In genomic region chr16:22547741-22548140, GRCm38 (mm10) we compare ENCODE assay signal across 8 mouse cellular contexts.
A peak's percentile ranks its signal among the peaks of the same experiment; 100 is the strongest.
DNase-seq lines count a peak whose midpoint lies in the region; ATAC-seq lines count a peak whose summit lies in the region.

No protein-coding gene starts in this region.

- peaks cover 38% of the 10 kb centered on the region for H3K4me1 ChIP-seq in heart, embryonic 11.5 days (ENCODE audit: control insufficient read depth, insufficient read depth, low read length)
- H3K4me1 ChIP-seq in embryonic facial prominence, embryonic 13.5 days = peaks cover 18% of the 10 kb centered on the region
- peaks cover 21% of the 10 kb centered on the region for H3K4me1 ChIP-seq in intestine, embryonic 14.5 days (replicated peaks; ENCODE audit: control insufficient read depth, insufficient read depth, low read length)
- peaks cover 20% of the 10 kb centered on the region for H3K4me1 ChIP-seq in midbrain, embryonic 13.5 days (replicated peaks)

- H3K9ac ChIP-seq in heart, embryonic 11.5 days (ENCODE audit: low read depth, low read length) = no peak overlapping the region; the same call in 1 of the 2 replicates
- 0 out of 2 replicates have a peak overlapping the region, but pooled peaks have one; percentile 65 for H3K9ac ChIP-seq in embryonic facial prominence, embryonic 13.5 days
- H3K9ac ChIP-seq in intestine, embryonic 14.5 days (ENCODE audit: low read length) = no peak overlapping the region
- no peak overlapping the region for H3K9ac ChIP-seq in midbrain, embryonic 13.5 days (replicated peaks)

- H3K4me2 ChIP-seq in heart, embryonic 11.5 days = peak overlapping the region; percentile 63
- H3K4me2 ChIP-seq in embryonic facial prominence, embryonic 13.5 days = peak overlapping the region; percentile 68
- H3K4me2 ChIP-seq in intestine, embryonic 14.5 days (ENCODE audit: low read length) = peak overlapping the region; percentile 65
- H3K4me2 ChIP-seq in midbrain, embryonic 13.5 days (replicated peaks) = peak overlapping the region; percentile 63

- ATAC-seq in heart, embryonic 11.5 days (replicated peaks; ENCODE audit: insufficient number of reproducible peaks, low FRiP score, low TSS enrichment) = no peak
- ATAC-seq in embryonic facial prominence, embryonic 13.5 days (ENCODE audit: insufficient number of reproducible peaks, insufficient read depth, low FRiP score, low TSS enrichment, low read depth) = no peak
- no peak for ATAC-seq in intestine, embryonic 14.5 days (replicated peaks; ENCODE audit: low FRiP score, low TSS enrichment, low read depth)
- ATAC-seq in midbrain, embryonic 13.5 days = no peak

- intact Hi-C loops in heart, postnatal 25 days (cut with DNase I) = loop anchor here (1.0 to 2.0 kb wide), 2 partner anchors 108 to 245 kb away; partner anchors contain the start of gene Etv5
- intact Hi-C loops in gastrocnemius, postnatal 36 days (cut with DNase I) = loop anchor here (2.0 to 5.0 kb wide), 3 partner anchors 105 to 245 kb away; no protein-coding TSS in a partner anchor

- WGBS in heart, embryonic 11.5 days (ENCODE audit: insufficient replicate concordance) = 58% methylated on average over 10 of the region's 10 CpGs
- 47% methylated on average over 10 of the region's 10 CpGs for WGBS in embryonic facial prominence, embryonic 13.5 days
- WGBS in intestine, embryonic 14.5 days = 60% methylated on average over 10 of the region's 10 CpGs
- WGBS in midbrain, embryonic 13.5 days = 62% methylated on average over 10 of the region's 10 CpGs

- H3K36me3 ChIP-seq in heart, embryonic 11.5 days (ENCODE audit: control insufficient read depth, insufficient read depth, low read length) = no peaks in the 10 kb centered on the region
- H3K36me3 ChIP-seq in embryonic facial prominence, embryonic 13.5 days = no peaks in the 10 kb centered on the region
- no peaks in the 10 kb centered on the region for H3K36me3 ChIP-seq in intestine, embryonic 14.5 days (ENCODE audit: control insufficient read depth, insufficient read depth, low read length)
- no peaks in the 10 kb centered on the region for H3K36me3 ChIP-seq in midbrain, embryonic 13.5 days

- H3K27ac ChIP-seq in heart, embryonic 11.5 days (ENCODE audit: low read depth, low read length) = peak overlapping the region; percentile 62; the same call in 1 of the 2 replicates
- H3K27ac ChIP-seq in embryonic facial prominence, embryonic 13.5 days = no peak overlapping the region
- no peak overlapping the region for H3K27ac ChIP-seq in intestine, embryonic 14.5 days (ENCODE audit: low read depth)
- H3K27ac ChIP-seq in midbrain, embryonic 13.5 days = no peak overlapping the region

- H3K4me3 ChIP-seq in heart, embryonic 11.5 days (ENCODE audit: low read depth, low read length) = no peak overlapping the region
- peak overlapping the region; percentile 45 for H3K4me3 ChIP-seq in embryonic facial prominence, embryonic 13.5 days
- peak overlapping the region; percentile 34 for H3K4me3 ChIP-seq in intestine, embryonic 14.5 days (ENCODE audit: low read depth, low read length)
- peak overlapping the region; percentile 42; the same call in 1 of the 2 replicates for H3K4me3 ChIP-seq in midbrain, embryonic 13.5 days (replicated peaks)

- H3K9me3 ChIP-seq in heart, embryonic 11.5 days (replicated peaks; ENCODE audit: control insufficient read depth, low read length) = no peaks in the 10 kb centered on the region
- H3K9me3 ChIP-seq in embryonic facial prominence, embryonic 13.5 days = no peaks in the 10 kb centered on the region
- H3K9me3 ChIP-seq in intestine, embryonic 14.5 days (ENCODE audit: control insufficient read depth, low read length) = no peaks in the 10 kb centered on the region
- no peaks in the 10 kb centered on the region for H3K9me3 ChIP-seq in midbrain, embryonic 13.5 days

- no peak for DNase-seq in heart, postnatal 25 days (ENCODE audit: low spot score)
- no peak for DNase-seq in intestine, embryonic 14.5 days (ENCODE audit: low spot score)
- DNase-seq in embryo, embryonic 11 days = no peak
- DNase-seq in gastrocnemius, postnatal 36 days = no peak
- DNase-seq in cerebellum, adult 8-10 months = no peak

- H3K27me3 ChIP-seq in heart, embryonic 11.5 days (ENCODE audit: control insufficient read depth, insufficient read depth, low read length) = no peaks in the 10 kb centered on the region
- no peaks in the 10 kb centered on the region for H3K27me3 ChIP-seq in embryonic facial prominence, embryonic 13.5 days
- no peaks in the 10 kb centered on the region for H3K27me3 ChIP-seq in intestine, embryonic 14.5 days (replicated peaks; ENCODE audit: control insufficient read depth, insufficient read depth, low read length)
- H3K27me3 ChIP-seq in midbrain, embryonic 13.5 days = peaks cover 25% of the 10 kb centered on the region
